Comparison of ENCODE assay signal across 10 mouse cellular contexts in genomic region chr1:133918088-133918470, GRCm38 (mm10). TPM values are rescaled to one million over a fixed set of nuclear protein-coding genes. Genes with fewer than 3 reads are reported as not detected.
DNase-seq lines count a peak whose midpoint lies in the region; ATAC-seq and TF ChIP-seq lines count a peak whose summit lies in the region.
"Had no signal": no experiment of that assay in that cellular context is flagged by ENCODE, and none has a peak within 500 bp of the region (broad histone marks: within the 10 kb centered on the region; RNA-seq: fewer than 3 reads in every experiment).

No protein-coding gene starts in this region.

- H3K4me2 ChIP-seq in forebrain, embryonic 12.5 days = peak overlapping the region; percentile 13
- peak overlapping the region; percentile 45 for H3K4me2 ChIP-seq in limb, embryonic 13.5 days (replicated peaks)
- peak overlapping the region; percentile 27 for H3K4me2 ChIP-seq in neural tube, embryonic 15.5 days

- WGBS in forebrain, embryonic 12.5 days = 23% methylated on average over 6 of the region's 6 CpGs
- 49% methylated on average over 6 of the region's 6 CpGs for WGBS in limb, embryonic 13.5 days
- WGBS in neural tube, embryonic 15.5 days = 49% methylated on average over 6 of the region's 6 CpGs

- no peaks in the 10 kb centered on the region for H3K36me3 ChIP-seq in forebrain, embryonic 12.5 days (replicated peaks)
- H3K36me3 ChIP-seq in limb, embryonic 13.5 days = no peaks in the 10 kb centered on the region
- no peaks in the 10 kb centered on the region for H3K36me3 ChIP-seq in neural tube, embryonic 15.5 days

- DNase-seq in layer of hippocampus, adult 2 months (ENCODE audit: low spot score in 2 of 2) = no peak
- no peak for DNase-seq in layer of hippocampus, adult 9-10 months (ENCODE audit: low spot score)
- DNase-seq in left cerebral cortex, postnatal 4 days = no peak
- DNase-seq in adrenal gland, adult 8-10 months = no peak

- TF ChIP-seq CTCF in layer of hippocampus, adult 2 months (conservative IDR thresholded peaks at IDR 0.05) = no peak

- peak overlapping the region; percentile 47; the same call in 1 of the 2 replicates for H3K27ac ChIP-seq in layer of hippocampus, adult 2 months
- H3K27ac ChIP-seq in forebrain, embryonic 12.5 days = peak overlapping the region; percentile 68
- H3K27ac ChIP-seq in limb, embryonic 13.5 days = no peak overlapping the region
- peak overlapping the region; percentile 60 for H3K27ac ChIP-seq in neural tube, embryonic 15.5 days (replicated peaks)

- intact Hi-C loops in left cerebral cortex, postnatal 4 days (cut with DNase I) = no loop called here

- H3K27me3 ChIP-seq in forebrain, embryonic 12.5 days = peaks cover 11% of the 10 kb centered on the region
- 0 out of 2 replicates have a peak, but pooled peaks cover 6% of the 10 kb centered on the region for H3K27me3 ChIP-seq in limb, embryonic 13.5 days
- 0 out of 2 replicates have a peak, but pooled peaks cover 3% of the 10 kb centered on the region for H3K27me3 ChIP-seq in neural tube, embryonic 15.5 days (replicated peaks)
- H3K27me3 ChIP-seq: Patski had no signal

- H3K4me3 ChIP-seq in layer of hippocampus, adult 2 months = peak overlapping the region; percentile 20; the same call in 1 of the 2 replicates
- H3K4me3 ChIP-seq in forebrain, embryonic 12.5 days (replicated peaks) = no peak overlapping the region
- no peak overlapping the region; the same call in 1 of the 2 replicates for H3K4me3 ChIP-seq in limb, embryonic 13.5 days
- no peak overlapping the region for H3K4me3 ChIP-seq in neural tube, embryonic 15.5 days (replicated peaks)

- ATAC-seq in forebrain, embryonic 12.5 days (ENCODE audit: low FRiP score) = 0 out of 2 replicates have a peak, but pooled peaks have one; percentile 15
- ATAC-seq in limb, embryonic 13.5 days (ENCODE audit: low FRiP score, low read depth) = no peak
- ATAC-seq in neural tube, embryonic 15.5 days (ENCODE audit: low FRiP score) = no peak
- no peak for ATAC-seq in erythroid progenitor cell, adult 5-6 weeks (replicated peaks; ENCODE audit: low FRiP score, poor library complexity, severe bottlenecking)
- ATAC-seq: inflammation-experienced regulatory T-cells, adult 6 months; Patski had no signal

- H3K9me3 ChIP-seq in forebrain, embryonic 12.5 days = no peaks in the 10 kb centered on the region
- no peaks in the 10 kb centered on the region for H3K9me3 ChIP-seq in limb, embryonic 13.5 days
- H3K9me3 ChIP-seq in neural tube, embryonic 15.5 days (replicated peaks) = no peaks in the 10 kb centered on the region

- peaks cover 36% of the 10 kb centered on the region for H3K4me1 ChIP-seq in forebrain, embryonic 12.5 days
- H3K4me1 ChIP-seq in limb, embryonic 13.5 days = peaks cover 57% of the 10 kb centered on the region
- peaks cover 39% of the 10 kb centered on the region for H3K4me1 ChIP-seq in neural tube, embryonic 15.5 days

- no peak overlapping the region for H3K9ac ChIP-seq in forebrain, embryonic 12.5 days
- H3K9ac ChIP-seq in limb, embryonic 13.5 days = no peak overlapping the region
- H3K9ac ChIP-seq in neural tube, embryonic 15.5 days (replicated peaks) = no peak overlapping the region

RNA-seq across cellular contexts. Expression of gene Prelp, which starts 3.1 kb away (rescaled TPM):
- 10 to 100 TPM; 13.8 to 18.0 TPM for total RNA-seq in layer of hippocampus, adult 2 months (2021)
- 2.0 and 2.1 TPM in 2 replicates for polyA plus RNA-seq in forebrain, embryonic 12.5 days (2016; fragmentation: Nextera tagmentation; extraction: Ambion mirVana)
- 9.9 and 10.6 TPM in 2 replicates for polyA plus RNA-seq in limb, embryonic 13.5 days (2015; fragmentation: Nextera tagmentation; extraction: Ambion mirVana)
- polyA plus RNA-seq in neural tube, embryonic 15.5 days (2015; fragmentation: Nextera tagmentation; extraction: Ambion mirVana) = 10.6 and 11.4 TPM in 2 replicates
- 1 to 10 TPM; 1.9 to 2.6 TPM for total RNA-seq in left cerebral cortex, postnatal 4 days (2021)
- total RNA-seq in erythroid progenitor cell, adult 5-6 weeks (2015; ENCODE audit: low replicate concordance) = 0.42 TPM in 1 of 2 replicates, not detected in the other
- total RNA-seq in erythroid progenitor cell, adult 5-6 weeks (2017; ENCODE audit: low replicate concordance) = 0.13 TPM in 1 of 2 replicates, not detected in the other
- total RNA-seq in adrenal gland, adult 8-10 months (2022) = 100 to 1,000 TPM in 1 of 4 experiments, 10 to 100 TPM in 3; 40.0 to 103 (median 53.5) TPM
- polyA plus RNA-seq: inflammation-experienced regulatory T-cells, adult 6 months had no signal

RNA-seq across cellular contexts. Expression of gene Optc, which starts 10.3 kb away (rescaled TPM):
- under 1 TPM in 1 of 2 experiments, not detected in 1; 0.31 TPM for total RNA-seq in layer of hippocampus, adult 2 months (2021)
- polyA plus RNA-seq in forebrain, embryonic 12.5 days (2016; fragmentation: Nextera tagmentation; extraction: Ambion mirVana) = 2.6 and 3.2 TPM in 2 replicates
- polyA plus RNA-seq in limb, embryonic 13.5 days (2015; fragmentation: Nextera tagmentation; extraction: Ambion mirVana) = 0.74 and 0.81 TPM in 2 replicates
- 2.0 and 2.8 TPM in 2 replicates for polyA plus RNA-seq in neural tube, embryonic 15.5 days (2015; fragmentation: Nextera tagmentation; extraction: Ambion mirVana)
- total RNA-seq in left cerebral cortex, postnatal 4 days (2021) = 1 to 10 TPM; 2.3 to 2.7 TPM
- not detected in 2 replicates for total RNA-seq in erythroid progenitor cell, adult 5-6 weeks (2015; ENCODE audit: low replicate concordance)
- not detected in 2 replicates for total RNA-seq in erythroid progenitor cell, adult 5-6 weeks (2017; ENCODE audit: low replicate concordance)
- 1 to 10 TPM; 1.0 to 2.2 (median 1.4) TPM for total RNA-seq in adrenal gland, adult 8-10 months (2022)
- polyA plus RNA-seq: inflammation-experienced regulatory T-cells, adult 6 months had no signal

Comparison
In these comparisons a context has a peak if more than half of its experiments do, and no peak if none do; other contexts are left out.
1. RNA of gene Prelp, which starts 3.1 kb away (total RNA-seq): 40.0 to 103 TPM in adrenal gland, adult 8-10 months and 13.8 to 18.0 TPM in layer of hippocampus, adult 2 months; 1.9 to 2.6 TPM in left cerebral cortex, postnatal 4 days and 0.13 to 0.42 TPM in erythroid progenitor cell, adult 5-6 weeks; every median in the first group is over 4 times any median in the second.
2. Peak in every context shown above with its lines, with median percentiles within 50 percentile points of each other: H3K4me2 ChIP-seq.